Mouse (Mus musculus) neural tube, embryonic 10.5 days (tissue): ENCODE data around the gene Ppp1r1c.

ENCODE experiments used
- DNase-seq: peaks from one replicate; pipeline ENCODE4 v3.0.0-alpha.2; 2017; ENCODE audit warnings: low spot score; ENCODE audit errors: extremely low spot score

The Ppp1r1c gene

GRCm38 (mm10) chr2:79856874-79857273 lies 149.3 kb downstream of the Ppp1r1c start:
- DNase-seq = no peak

DNA sequence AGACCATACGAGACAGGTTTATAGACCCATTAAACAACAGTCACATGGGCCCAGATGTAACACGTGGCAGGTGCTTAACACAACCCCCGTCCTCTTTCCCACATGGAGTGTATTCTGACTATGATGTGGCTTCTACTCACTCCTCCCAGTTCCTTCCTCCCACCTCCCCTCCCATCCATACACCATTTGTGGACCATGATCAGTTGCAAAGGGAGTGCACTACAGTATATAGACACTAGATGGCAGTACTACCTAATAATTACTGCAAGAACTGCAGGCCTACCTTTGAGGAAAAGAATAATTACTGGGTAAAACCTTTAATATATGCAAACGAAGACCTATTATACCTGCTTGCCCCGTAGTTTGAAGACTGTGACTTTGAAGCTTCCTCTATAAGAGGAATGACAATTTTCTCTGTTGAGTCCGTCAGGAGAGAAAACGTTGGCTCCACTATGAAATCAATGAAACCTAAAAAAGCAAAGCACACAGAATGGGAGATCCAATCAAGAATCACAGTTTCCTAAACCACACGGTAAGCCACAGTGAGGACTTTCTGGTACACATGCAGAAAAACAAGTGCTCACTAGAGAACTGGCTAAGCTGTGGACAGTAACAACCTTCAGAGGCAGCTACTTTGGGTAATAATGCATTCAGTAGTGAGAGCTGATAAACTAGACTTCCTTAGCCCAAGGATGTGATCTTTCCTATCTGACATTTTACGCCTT lies 157.9 kb downstream of the Ppp1r1c start:
- DNase-seq = peak; percentile 13
